Mouse (Mus musculus): Measurements from ENCODE around the gene Galnt12. TPM values are rescaled to one million over a fixed set of nuclear protein-coding genes. Genes with fewer than 3 reads are reported as not detected.

Gene Galnt12
- polyA plus RNA-seq, 1 experiment from 2014 or later: 1.1 TPM

DNA sequence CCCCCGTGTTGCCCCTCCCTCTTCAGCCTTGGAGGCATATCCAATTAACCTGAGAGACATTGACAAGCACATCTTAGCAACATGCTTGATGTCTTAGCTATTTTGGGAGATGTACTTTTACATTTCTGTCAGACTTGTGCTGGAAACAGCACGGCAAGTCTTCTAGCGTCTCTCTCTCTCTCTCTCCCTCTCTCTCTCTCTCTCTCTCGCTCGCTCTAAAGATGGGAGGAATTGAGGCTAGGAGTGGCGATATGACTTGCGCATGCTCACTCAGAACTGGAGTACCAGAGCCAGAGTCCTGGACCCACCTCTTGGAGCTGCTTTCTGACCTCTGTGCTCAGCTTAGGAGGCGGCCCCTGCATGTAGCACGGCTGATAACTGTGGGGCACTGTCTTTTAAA is 20.9 kb downstream of the Galnt12 start:
- no peak overlapping the region for H3K9ac ChIP-seq
- no peak for ATAC-seq (ENCODE audit: low FRiP score)
- no peak overlapping the region for H3K4me3 ChIP-seq
- no peaks in the 10 kb centered on the region for H3K27me3 ChIP-seq
- no peak overlapping the region for H3K27ac ChIP-seq
- no peaks in the 10 kb centered on the region for H3K9me3 ChIP-seq
- no peaks in the 10 kb centered on the region for H3K4me1 ChIP-seq (replicated peaks)
- no peak overlapping the region for H3K4me2 ChIP-seq
- H3K36me3 ChIP-seq: no peaks in the 10 kb centered on the region
- whole genome bisulfite sequencing: 77% methylated on average over 9 of the region's 9 CpGs

DNA sequence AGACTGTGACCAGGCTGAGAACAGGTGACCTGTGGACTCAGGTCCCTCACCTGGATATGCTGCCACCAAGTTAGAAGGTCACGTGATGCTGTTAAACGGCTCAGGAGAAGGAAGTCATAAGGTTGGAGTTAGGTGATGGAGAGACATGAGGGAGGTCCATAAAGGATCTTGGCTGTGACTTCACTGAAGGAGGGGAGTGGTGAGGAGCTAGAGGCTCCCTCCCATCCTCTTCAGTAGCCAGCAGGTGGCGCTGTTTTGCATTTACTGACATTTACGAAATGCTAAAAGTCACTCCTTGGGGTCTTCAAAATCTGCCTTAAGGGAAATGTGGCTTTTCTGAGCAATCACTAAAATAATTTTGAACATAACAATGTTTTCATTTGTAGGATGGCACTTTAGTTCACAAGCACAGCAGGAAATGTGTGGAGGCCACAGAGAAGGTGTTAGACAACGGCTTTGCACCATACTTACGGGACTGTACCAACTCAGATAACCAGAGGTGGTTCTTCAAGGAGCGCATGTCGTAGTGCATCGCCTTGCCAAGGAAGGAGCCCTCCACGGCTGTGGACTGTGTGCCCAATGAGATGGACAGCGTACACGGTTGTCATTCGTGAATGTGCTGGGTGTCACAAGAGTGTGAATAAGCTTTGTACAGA is 30.5 kb downstream of the Galnt12 start:
- Histone ChIP-seq H3K27me3 (no peaks in the 10 kb centered on the region), H3K27ac (no peak overlapping the region), H3K36me3 (no peaks in the 10 kb centered on the region), H3K4me1 (replicated peaks) (no peaks in the 10 kb centered on the region), H3K4me2 (no peak overlapping the region), H3K4me3 (no peak overlapping the region), H3K9me3 (peaks cover 4% of the 10 kb centered on the region; the same call in 1 of the 2 replicates), H3K9ac (no peak overlapping the region)
- ATAC-seq (ENCODE audit: low FRiP score): 0 out of 2 replicates have a peak, but pooled peaks have one; percentile 52
- 59% methylated on average over 13 of the region's 13 CpGs for WGBS

DNA sequence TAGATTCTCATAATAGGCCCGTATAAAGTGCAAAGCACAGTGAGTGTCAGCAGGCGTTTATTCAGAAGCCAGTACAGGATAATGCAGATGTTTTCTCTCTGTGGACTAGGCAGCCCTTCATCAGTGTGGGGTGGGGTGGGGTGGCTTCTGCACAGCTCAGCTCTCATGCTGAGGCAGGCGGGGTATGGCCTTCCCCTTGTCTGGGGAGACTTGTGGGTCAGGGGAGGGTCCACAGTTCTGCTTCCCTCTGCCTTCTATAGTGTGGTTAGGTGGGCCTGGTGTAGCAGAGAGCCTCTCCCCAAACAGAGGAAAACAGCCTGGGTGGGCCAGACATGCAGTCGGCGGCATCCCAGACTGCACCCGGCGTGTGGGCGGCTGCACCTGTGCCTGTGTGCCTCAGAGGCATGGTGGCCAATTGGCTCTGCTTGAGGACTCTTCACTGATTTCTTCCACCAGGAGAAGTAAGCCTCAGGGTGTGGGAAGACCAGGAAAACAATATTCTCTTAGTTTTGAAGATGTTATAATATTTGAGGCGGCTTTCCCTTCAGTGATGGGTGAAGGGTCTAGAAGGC is 32.5 kb downstream of the Galnt12 start:
- no peak for ATAC-seq (ENCODE audit: low FRiP score)
- H3K36me3 ChIP-seq: no peaks in the 10 kb centered on the region
- no peaks in the 10 kb centered on the region for H3K27me3 ChIP-seq
- no peak overlapping the region for H3K9ac ChIP-seq
- H3K4me2 ChIP-seq: no peak overlapping the region
- H3K27ac ChIP-seq: no peak overlapping the region
- peaks cover 4% of the 10 kb centered on the region; the same call in 1 of the 2 replicates for H3K9me3 ChIP-seq
- H3K4me3 ChIP-seq: no peak overlapping the region
- H3K4me1 ChIP-seq (replicated peaks): no peaks in the 10 kb centered on the region
- 83% methylated on average over 9 of the region's 9 CpGs for WGBS

DNA sequence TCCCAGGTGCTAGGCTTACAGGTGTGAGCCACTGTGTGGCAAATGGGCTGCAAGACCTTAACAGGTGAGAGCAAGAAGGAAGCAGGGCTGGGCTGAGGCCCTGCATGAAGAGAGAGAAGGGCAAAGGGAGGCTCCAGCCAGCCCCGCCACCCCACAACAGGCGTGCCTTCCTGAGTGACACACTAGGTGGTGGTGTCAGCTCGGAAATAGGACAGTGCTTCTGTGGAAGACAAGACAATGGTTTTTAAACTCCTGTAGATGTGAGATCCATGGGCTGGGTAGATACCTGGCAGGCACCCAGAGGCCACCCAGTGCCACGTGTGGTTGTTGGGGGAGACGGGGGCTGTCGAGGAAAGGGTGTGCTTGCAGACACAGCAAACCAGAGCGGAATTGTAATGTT is 36.8 kb downstream of the Galnt12 start:
- 82% methylated on average over 7 of the region's 7 CpGs for WGBS
- Histone ChIP-seq H3K9me3 (peaks cover 4% of the 10 kb centered on the region; the same call in 1 of the 2 replicates), H3K4me2 (no peak overlapping the region), H3K36me3 (no peaks in the 10 kb centered on the region), H3K27me3 (no peaks in the 10 kb centered on the region), H3K4me1 (replicated peaks) (no peaks in the 10 kb centered on the region), H3K27ac (no peak overlapping the region), H3K4me3 (no peak overlapping the region), H3K9ac (no peak overlapping the region)
- ATAC-seq (ENCODE audit: low FRiP score): no peak

DNA sequence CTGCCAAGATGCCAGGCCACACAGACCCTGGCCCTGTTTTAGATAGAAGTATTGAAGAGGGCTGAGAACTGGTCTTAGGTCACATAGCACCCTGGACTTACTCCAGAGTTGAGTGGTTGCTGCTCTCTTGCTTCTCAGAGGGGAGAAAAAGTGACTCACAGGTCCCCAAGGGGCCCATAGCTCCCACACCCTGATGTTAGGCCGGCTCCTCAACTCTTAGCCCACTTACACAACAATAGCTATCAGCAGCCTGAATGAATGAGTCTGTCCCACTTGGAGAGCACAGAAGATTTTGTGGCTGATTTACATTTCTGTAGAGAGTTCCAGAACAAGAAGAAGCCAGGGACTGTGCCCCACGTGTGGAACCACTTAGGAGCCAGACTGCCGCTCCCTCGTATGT is 37.9 kb downstream of the Galnt12 start:
- H3K9ac ChIP-seq: no peak overlapping the region
- H3K4me1 ChIP-seq (replicated peaks): no peaks in the 10 kb centered on the region
- no peak overlapping the region for H3K4me3 ChIP-seq
- H3K36me3 ChIP-seq: no peaks in the 10 kb centered on the region
- H3K9me3 ChIP-seq: peaks cover 4% of the 10 kb centered on the region; the same call in 1 of the 2 replicates
- no peak overlapping the region for H3K27ac ChIP-seq
- H3K4me2 ChIP-seq: no peak overlapping the region
- 55% methylated on average over 4 of the region's 4 CpGs for whole genome bisulfite sequencing
- ATAC-seq (ENCODE audit: low FRiP score): no peak
- no peaks in the 10 kb centered on the region for H3K27me3 ChIP-seq

DNA sequence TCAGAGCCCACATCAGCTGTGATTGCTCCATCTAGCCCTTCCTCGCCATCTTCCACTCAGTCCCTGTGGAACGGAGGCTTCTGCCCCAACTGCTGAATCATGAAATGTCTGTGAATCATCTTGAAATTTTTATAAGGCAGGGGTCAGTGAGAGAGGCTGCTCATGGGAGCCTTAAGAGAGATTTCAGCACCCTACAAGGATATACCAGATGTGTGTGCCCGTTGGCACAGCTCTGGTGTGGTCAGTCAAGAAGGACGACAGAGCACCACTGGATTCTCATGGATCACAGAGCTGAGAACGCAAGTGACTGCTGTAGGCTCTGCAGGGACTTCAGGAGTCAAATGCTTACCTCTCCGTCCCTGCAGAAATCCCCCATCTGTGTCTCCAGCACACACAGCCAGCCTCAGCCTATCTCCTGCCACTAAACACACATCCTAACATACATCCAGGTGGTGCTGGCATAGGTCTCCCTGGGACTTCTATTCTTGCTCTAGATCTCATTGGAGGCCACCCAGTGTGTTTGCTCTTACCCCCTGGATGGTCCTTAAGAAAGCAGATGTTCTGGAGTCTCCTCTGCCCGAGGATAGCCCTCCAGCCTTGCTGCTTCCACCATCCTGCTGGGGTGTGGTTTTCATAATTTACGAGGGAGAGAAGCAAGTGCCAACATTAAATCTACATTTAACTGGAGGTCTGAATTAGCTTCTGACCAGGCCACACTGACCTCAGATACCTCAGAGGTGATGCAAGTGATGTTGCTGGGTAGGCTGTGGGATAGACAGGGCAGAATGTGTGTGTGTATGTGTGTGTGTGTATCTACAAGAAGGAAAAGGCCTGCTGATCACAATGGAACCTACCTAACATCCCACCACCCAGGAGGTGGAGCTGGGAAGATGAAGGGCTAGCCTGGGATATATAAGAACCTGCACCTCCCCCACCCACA is 38.7 kb downstream of the Galnt12 start:
- Histone ChIP-seq H3K9me3 (peaks cover 4% of the 10 kb centered on the region; the same call in 1 of the 2 replicates), H3K27me3 (no peaks in the 10 kb centered on the region), H3K27ac (no peak overlapping the region), H3K4me3 (no peak overlapping the region), H3K9ac (no peak overlapping the region), H3K4me2 (no peak overlapping the region), H3K36me3 (no peaks in the 10 kb centered on the region), H3K4me1 (replicated peaks) (no peaks in the 10 kb centered on the region)
- 84% methylated on average over 8 of the region's 8 CpGs for WGBS
- ATAC-seq (ENCODE audit: low FRiP score): no peak

DNA sequence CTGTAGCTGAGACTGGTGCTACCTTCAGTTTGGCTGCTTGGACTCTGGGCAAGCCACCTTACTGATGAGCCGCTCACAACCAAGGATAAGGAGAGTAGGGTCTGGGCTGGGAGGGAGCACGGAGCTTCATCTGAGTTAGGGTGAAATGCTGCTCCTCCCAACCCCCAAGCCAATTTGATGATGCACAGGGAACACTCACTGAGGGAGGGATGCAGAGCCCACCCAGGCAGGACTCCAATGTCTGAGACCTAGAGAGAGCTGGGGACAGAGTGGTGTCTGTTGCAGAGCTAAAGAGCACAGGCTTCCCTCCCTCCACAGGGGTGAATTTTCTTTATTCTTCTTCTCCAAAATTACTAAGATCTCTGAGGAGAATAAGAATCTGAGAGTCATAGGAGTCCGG is 40.2 kb downstream of the Galnt12 start:
- no peaks in the 10 kb centered on the region for H3K36me3 ChIP-seq
- H3K27ac ChIP-seq: no peak overlapping the region
- WGBS: 89% methylated on average over 3 of the region's 3 CpGs
- H3K27me3 ChIP-seq: no peaks in the 10 kb centered on the region
- H3K9me3 ChIP-seq: peaks cover under 1% of the 10 kb centered on the region; the same call in 1 of the 2 replicates
- no peak overlapping the region for H3K9ac ChIP-seq
- H3K4me1 ChIP-seq (replicated peaks): no peaks in the 10 kb centered on the region
- no peak overlapping the region for H3K4me2 ChIP-seq
- ATAC-seq (ENCODE audit: low FRiP score): no peak
- no peak overlapping the region for H3K4me3 ChIP-seq

DNA sequence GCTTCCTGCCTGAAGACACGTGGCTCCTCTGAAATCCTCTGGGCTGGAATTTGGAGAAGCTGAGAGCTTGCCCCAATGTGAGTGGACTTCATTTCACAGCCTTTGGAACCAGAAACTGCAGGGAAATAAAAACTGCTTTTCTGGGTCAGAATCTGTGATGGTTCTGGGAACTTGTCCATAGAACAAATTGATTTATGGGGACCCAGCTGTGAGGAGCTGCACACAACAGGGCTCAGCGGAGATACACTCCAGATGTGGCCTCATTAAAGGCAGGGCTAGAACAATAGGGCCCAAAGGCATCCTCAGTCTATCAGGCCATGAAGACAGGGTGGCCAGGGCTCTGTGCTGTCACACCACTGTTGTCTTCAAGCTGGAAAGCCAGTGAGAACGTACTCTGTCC is 40.7 kb downstream of the Galnt12 start:
- Histone ChIP-seq H3K4me1 (replicated peaks) (no peaks in the 10 kb centered on the region), H3K4me2 (no peak overlapping the region), H3K36me3 (no peaks in the 10 kb centered on the region), H3K4me3 (no peak overlapping the region), H3K9ac (no peak overlapping the region), H3K27me3 (no peaks in the 10 kb centered on the region), H3K27ac (no peak overlapping the region), H3K9me3 (no peaks in the 10 kb centered on the region)
- no peak for ATAC-seq (ENCODE audit: low FRiP score)
- WGBS: 52% methylated on average over 3 of the region's 3 CpGs

DNA sequence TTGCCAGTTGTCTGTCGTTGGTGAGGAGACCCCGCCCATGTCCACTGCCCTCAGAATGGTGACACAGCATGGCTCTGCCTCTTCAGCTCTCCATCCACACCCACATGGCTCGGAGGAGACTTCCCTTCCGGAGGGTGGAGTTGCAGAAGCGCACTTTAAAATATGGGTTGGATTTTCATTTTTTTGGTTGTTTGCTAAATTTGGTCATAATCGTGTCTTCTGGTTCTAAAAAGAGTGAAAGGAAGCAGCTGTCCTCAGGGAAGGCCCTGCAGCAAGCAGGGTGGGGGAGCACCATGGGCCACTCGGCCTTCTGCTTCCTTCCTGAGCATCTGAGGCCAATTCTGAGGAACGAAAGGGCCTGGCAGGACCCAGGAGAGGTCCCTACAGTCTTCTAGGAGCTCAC is 45.0 kb downstream of the Galnt12 start:
- no peaks in the 10 kb centered on the region for H3K9me3 ChIP-seq
- no peak for ATAC-seq (ENCODE audit: low FRiP score)
- H3K27me3 ChIP-seq: no peaks in the 10 kb centered on the region
- 87% methylated on average over 8 of the region's 8 CpGs for WGBS
- H3K9ac ChIP-seq: no peak overlapping the region
- H3K4me2 ChIP-seq: no peak overlapping the region
- H3K4me1 ChIP-seq (replicated peaks): peaks cover 12% of the 10 kb centered on the region; the same call in 1 of the 2 replicates
- no peaks in the 10 kb centered on the region for H3K36me3 ChIP-seq
- no peak overlapping the region for H3K4me3 ChIP-seq
- no peak overlapping the region for H3K27ac ChIP-seq

DNA sequence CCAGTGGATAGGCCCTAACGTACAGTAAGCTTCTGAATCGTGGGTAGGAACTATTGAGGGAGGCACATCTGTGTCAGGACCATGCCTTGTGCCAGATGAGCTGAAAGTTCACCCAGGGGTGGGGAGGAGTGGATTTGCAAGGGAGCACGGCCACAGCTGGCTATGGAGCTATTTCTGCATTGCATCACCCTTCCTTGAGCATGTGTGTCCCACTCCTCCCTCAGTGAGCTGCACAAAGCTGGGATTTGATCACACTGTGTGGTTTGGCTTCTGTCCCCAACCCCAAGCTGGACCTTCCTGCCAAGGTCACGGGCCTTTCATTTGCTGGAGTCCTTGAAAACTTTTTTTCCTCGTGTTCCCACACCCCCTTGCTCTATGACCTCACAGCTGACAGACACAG is 45.8 kb downstream of the Galnt12 start:
- no peak for ATAC-seq (ENCODE audit: low FRiP score)
- Histone ChIP-seq H3K9me3 (no peaks in the 10 kb centered on the region), H3K36me3 (no peaks in the 10 kb centered on the region), H3K27ac (no peak overlapping the region), H3K4me1 (replicated peaks) (peaks cover 19% of the 10 kb centered on the region), H3K4me2 (no peak overlapping the region), H3K27me3 (no peaks in the 10 kb centered on the region), H3K4me3 (no peak overlapping the region), H3K9ac (no peak overlapping the region)
- WGBS: 84% methylated on average over 5 of the region's 5 CpGs

DNA sequence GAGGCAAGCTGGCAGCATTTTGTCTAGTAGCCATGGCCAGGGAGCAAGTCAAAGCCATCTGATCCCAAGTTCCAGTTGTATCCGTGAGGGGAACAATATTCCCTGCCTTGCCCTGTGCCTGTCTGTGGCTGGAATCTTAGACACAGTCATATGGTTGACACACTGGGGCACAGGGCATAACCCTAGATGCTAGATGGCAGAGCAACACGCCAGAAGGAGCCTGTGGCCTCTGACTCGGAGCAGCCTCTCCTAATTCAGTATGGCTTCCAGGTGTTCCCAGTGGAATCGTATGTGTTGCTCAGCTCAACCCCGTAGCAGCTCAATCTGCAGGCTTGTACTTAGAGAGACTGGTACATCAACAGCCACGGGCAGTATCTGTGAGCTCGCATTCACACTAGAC is 46.7 kb downstream of the Galnt12 start:
- 80% methylated on average over 7 of the region's 7 CpGs for WGBS
- no peak overlapping the region for H3K4me2 ChIP-seq
- ATAC-seq (ENCODE audit: low FRiP score): no peak

DNA sequence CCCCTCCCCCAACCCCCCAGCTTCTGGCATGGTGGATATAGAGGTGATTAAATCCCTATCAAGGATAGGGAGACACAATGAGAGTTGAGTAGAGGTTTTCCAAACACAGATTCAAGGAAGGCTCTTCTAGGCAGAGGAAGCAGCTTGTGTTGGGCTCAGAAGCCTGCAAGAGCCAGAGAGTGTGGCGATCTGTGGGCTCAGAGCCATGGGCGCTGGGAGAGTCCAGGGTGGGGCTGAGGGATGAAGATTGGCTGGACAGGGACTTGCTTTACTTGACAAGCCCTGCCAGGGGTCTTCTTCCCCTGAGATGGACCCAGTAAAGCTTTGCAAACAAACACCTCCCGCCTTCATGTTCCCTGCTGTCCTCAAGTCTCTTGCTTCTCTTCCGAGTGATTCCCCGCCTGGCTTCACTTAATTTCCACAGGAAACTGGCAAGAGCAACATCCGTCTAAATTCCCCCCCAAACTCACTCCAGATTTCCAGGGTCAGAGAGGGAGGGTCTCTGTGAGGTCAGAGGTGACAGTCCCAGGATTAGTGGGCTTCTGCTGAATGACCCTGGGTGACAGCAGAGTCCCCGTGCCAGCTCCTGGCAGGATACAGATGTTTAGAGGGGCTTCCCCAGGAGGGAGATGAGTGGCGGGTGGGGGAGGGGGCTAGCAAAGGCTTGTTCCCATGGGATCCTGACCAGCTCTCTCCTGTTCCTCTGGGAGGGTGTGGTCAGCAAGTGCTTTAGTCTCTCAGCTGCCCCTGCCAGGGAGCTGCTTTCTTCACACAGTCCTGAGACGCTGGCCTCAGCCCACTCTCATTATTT is 47.5 kb downstream of the Galnt12 start:
- Histone ChIP-seq H3K9ac (no peak overlapping the region), H3K4me3 (no peak overlapping the region), H3K4me1 (replicated peaks) (peaks cover 21% of the 10 kb centered on the region), H3K36me3 (no peaks in the 10 kb centered on the region), H3K27me3 (0 out of 2 replicates have a peak, but pooled peaks cover 2% of the 10 kb centered on the region), H3K9me3 (no peaks in the 10 kb centered on the region), H3K27ac (no peak overlapping the region), H3K4me2 (no peak overlapping the region)
- ATAC-seq (ENCODE audit: low FRiP score): no peak
- WGBS: 41% methylated on average over 9 of the region's 9 CpGs

More for the DNA sequence above, 46.7 kb downstream of the Galnt12 start:
- Histone ChIP-seq H3K27me3 (no peaks in the 10 kb centered on the region), H3K27ac (no peak overlapping the region), H3K9ac (no peak overlapping the region), H3K9me3 (no peaks in the 10 kb centered on the region), H3K4me3 (no peak overlapping the region), H3K36me3 (no peaks in the 10 kb centered on the region), H3K4me1 (replicated peaks) (peaks cover 21% of the 10 kb centered on the region)

Measured in hindbrain, embryonic 13.5 days (tissue).